Comparison of ENCODE assay signal across 12 mouse cellular contexts in genomic region chr3:88754283-88754682, GRCm38 (mm10). TPM values are rescaled to one million over a fixed set of nuclear protein-coding genes. Genes with fewer than 3 reads are reported as not detected.
DNase-seq lines count a peak whose midpoint lies in the region; ATAC-seq and TF ChIP-seq lines count a peak whose summit lies in the region.
"Had no signal": no experiment of that assay in that cellular context is flagged by ENCODE, and none has a peak within 500 bp of the region (broad histone marks: within the 10 kb centered on the region; RNA-seq: fewer than 3 reads in every experiment).

No protein-coding gene starts in this region.

- no peaks in the 10 kb centered on the region for H3K9me3 ChIP-seq in E14TG2a.4 (ENCODE audit: low read length)
- no peaks in the 10 kb centered on the region for H3K9me3 ChIP-seq in hindbrain, embryonic 14.5 days (ENCODE audit: control insufficient read depth, low read length)

- WGBS in hindbrain, embryonic 14.5 days: 82% methylated on average over 4 of the region's 4 CpGs

- H3K27me3 ChIP-seq in E14TG2a.4 (ENCODE audit: insufficient read depth, low read length): no peaks in the 10 kb centered on the region
- H3K27me3 ChIP-seq in hindbrain, embryonic 14.5 days (ENCODE audit: control insufficient read depth, insufficient read depth, low read length): no peaks in the 10 kb centered on the region
- H3K27me3 ChIP-seq: hindbrain, embryonic 12.5 days had no signal

- H3K27ac ChIP-seq in left cerebral cortex, adult 2 months: no peak overlapping the region
- no peak overlapping the region for H3K27ac ChIP-seq in hindbrain, embryonic 14.5 days
- H3K27ac ChIP-seq: hindbrain, embryonic 12.5 days had no signal

- no peak for DNase-seq in left cerebral cortex, adult 2 months (ENCODE audit: extremely low spot score in 1 of 2, low spot score in 2 of 2)
- DNase-seq in left cerebral cortex, adult 18-20 months (ENCODE audit: low spot score in 2 of 2): no peak
- DNase-seq in brain, adult 2 months (ENCODE audit: low read depth, low spot score): peak; percentile 56
- DNase-seq in hindbrain, embryonic 14.5 days (ENCODE audit: low spot score): no peak
- DNase-seq in adrenal gland, postnatal 4 days (ENCODE audit: low spot score in 2 of 2): no peak
- DNase-seq: cerebellum, adult 9-11 months; gastrocnemius, postnatal 36 days; spleen, adult 18-20 months; thymus, postnatal 4 days had no signal

- no peak overlapping the region for H3K9ac ChIP-seq in hindbrain, embryonic 14.5 days
- H3K9ac ChIP-seq: hindbrain, embryonic 12.5 days had no signal

- intact Hi-C loops in left cerebral cortex, adult 2 months (cut with DNase I): no loop called here

- no peak overlapping the region for H3K4me2 ChIP-seq in hindbrain, embryonic 14.5 days (replicated peaks)
- H3K4me2 ChIP-seq: hindbrain, embryonic 12.5 days had no signal

- peak; percentile 76 for ATAC-seq in megakaryocyte progenitor cell, adult 5-6 weeks (replicated peaks; ENCODE audit: poor library complexity)
- ATAC-seq in hindbrain, embryonic 14.5 days (ENCODE audit: low FRiP score): no peak

- peaks cover 5% of the 10 kb centered on the region; the same call in 1 of the 2 replicates for H3K36me3 ChIP-seq in E14TG2a.4 (ENCODE audit: insufficient read depth, low read length)
- H3K36me3 ChIP-seq in hindbrain, embryonic 14.5 days (replicated peaks; ENCODE audit: control insufficient read depth, insufficient read depth): peaks cover 89% of the 10 kb centered on the region

- H3K4me3 ChIP-seq in left cerebral cortex, adult 2 months: no peak overlapping the region
- H3K4me3 ChIP-seq in E14TG2a.4 (replicated peaks; ENCODE audit: low read length): no peak overlapping the region
- no peak overlapping the region for H3K4me3 ChIP-seq in hindbrain, embryonic 14.5 days (replicated peaks; ENCODE audit: low read length)
- H3K4me3 ChIP-seq: hindbrain, embryonic 12.5 days had no signal

- peak; percentile 16 for TF ChIP-seq CTCF in left cerebral cortex, adult 2 months (IDR thresholded peaks at IDR 0.05)
- TF ChIP-seq CTCF in E14TG2a.4 (conservative IDR thresholded peaks at IDR 0.05; ENCODE audit: low read length): peak; percentile 31

- peaks cover 48% of the 10 kb centered on the region for H3K4me1 ChIP-seq in E14TG2a.4 (replicated peaks; ENCODE audit: low read depth, low read length)
- peaks cover 28% of the 10 kb centered on the region for H3K4me1 ChIP-seq in hindbrain, embryonic 14.5 days (replicated peaks; ENCODE audit: control insufficient read depth, insufficient read depth, low read length)

RNA-seq across cellular contexts. Expression of gene Syt11, which starts 20.7 kb away (rescaled TPM):
- total RNA-seq in left cerebral cortex, adult 2 months (2021): 100 to 1,000 TPM; 513 to 521 TPM
- total RNA-seq in left cerebral cortex, adult 18-20 months (2021): 100 to 1,000 TPM; 511 to 528 TPM
- total RNA-seq in megakaryocyte progenitor cell, adult 5-6 weeks (2015): 1.1 and 1.5 TPM in 2 replicates
- total RNA-seq in megakaryocyte progenitor cell, adult 5-6 weeks (2017): 0.54 and 1.0 TPM in 2 replicates
- polyA plus RNA-seq in hindbrain, embryonic 14.5 days (2014; fragmentation: Nextera tagmentation; extraction: Ambion mirVana): 207 and 233 TPM in 2 replicates
- total RNA-seq in adrenal gland, postnatal 4 days (2021): 10 to 100 TPM; 23.6 to 29.5 TPM

RNA-seq across cellular contexts. Expression of gene Rit1, which starts 37.6 kb away (rescaled TPM):
- 10 to 100 TPM; 41.1 to 45.8 TPM for total RNA-seq in left cerebral cortex, adult 2 months (2021)
- 10 to 100 TPM; 41.4 to 42.9 TPM for total RNA-seq in left cerebral cortex, adult 18-20 months (2021)
- 13.3 and 19.8 TPM in 2 replicates for total RNA-seq in megakaryocyte progenitor cell, adult 5-6 weeks (2015)
- total RNA-seq in megakaryocyte progenitor cell, adult 5-6 weeks (2017): 20.2 and 21.4 TPM in 2 replicates
- polyA plus RNA-seq in hindbrain, embryonic 14.5 days (2014; fragmentation: Nextera tagmentation; extraction: Ambion mirVana): 66.4 and 66.6 TPM in 2 replicates
- 10 to 100 TPM; 53.4 to 54.0 TPM for total RNA-seq in adrenal gland, postnatal 4 days (2021)

Comparison
In these comparisons a context has a peak if more than half of its experiments do, and no peak if none do; other contexts are left out.
1. RNA of gene Syt11, which starts 20.7 kb away (total RNA-seq): 511 to 528 TPM in left cerebral cortex, adult 18-20 months and 513 to 521 TPM in left cerebral cortex, adult 2 months; 23.6 to 29.5 TPM in adrenal gland, postnatal 4 days and 0.54 to 1.5 TPM in megakaryocyte progenitor cell, adult 5-6 weeks; every median in the first group is over 10 times any median in the second.